Mouse (Mus musculus): Measurements from ENCODE around the gene Cdh4. TPM values are rescaled to one million over a fixed set of nuclear protein-coding genes. Genes with fewer than 3 reads are reported as not detected.

Gene Cdh4
- 1 to 10 TPM; 1.1 TPM for total RNA-seq (2021)
- long read RNA-seq, experiment 1 = 0 reads
- long read RNA-seq, experiment 2, partial matches to known transcripts = 0 of 1 reads
- long read RNA-seq, experiment 2, other reads (novel, unspliced or antisense) = 1 of 1 reads

DNA sequence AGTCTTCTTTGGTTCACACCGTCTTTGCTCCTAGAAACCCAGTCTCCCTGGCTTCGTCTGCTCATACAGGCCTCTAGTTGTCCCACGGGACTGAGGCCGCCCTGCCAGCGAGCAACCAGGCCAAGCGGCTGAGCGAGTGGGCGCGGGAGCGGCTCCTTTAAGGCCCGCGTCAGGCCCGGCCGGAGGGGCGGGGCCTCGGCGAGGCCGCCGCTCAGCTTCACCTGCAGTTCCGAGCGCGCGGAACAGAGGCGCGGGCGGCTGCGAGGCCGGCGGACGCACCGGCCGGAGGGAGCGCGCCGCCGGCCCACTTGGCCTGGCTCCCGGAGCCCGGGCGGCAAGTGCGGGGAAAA lies at the start of gene Cdh4:
Gene Cdh4 (plus strand): TSS at position 241 of the 350 bp plus-strand sequence.
- DNase-seq = peak; percentile 71 to 79
- intact Hi-C loops (cut with DNase I) = loop anchor here (10.0 kb wide), 1 partner anchor 433 kb away; no protein-coding TSS in a partner anchor

DNA sequence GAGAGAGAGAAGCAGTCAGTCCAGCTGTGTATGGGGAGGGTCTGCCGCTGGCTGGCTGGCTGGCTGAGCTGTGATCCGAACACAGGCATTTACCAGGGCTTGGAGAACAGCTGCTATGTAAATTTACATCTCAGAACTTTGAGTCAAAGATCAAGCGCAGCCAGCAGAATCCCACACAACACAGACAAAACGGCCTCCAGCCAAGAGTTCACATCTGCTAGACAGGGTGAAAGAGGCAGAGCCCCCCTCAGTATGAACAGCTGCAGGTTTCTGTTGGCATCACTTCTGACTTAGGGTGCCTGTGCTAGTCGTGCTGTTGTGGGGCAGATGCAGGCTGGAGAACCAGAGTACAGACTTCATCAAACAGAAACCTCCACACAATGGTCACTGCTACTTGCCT lies 46.8 kb upstream of the Cdh4 start:
- intact Hi-C loops (cut with DNase I) = no loop called here
- no peak for DNase-seq

DNA sequence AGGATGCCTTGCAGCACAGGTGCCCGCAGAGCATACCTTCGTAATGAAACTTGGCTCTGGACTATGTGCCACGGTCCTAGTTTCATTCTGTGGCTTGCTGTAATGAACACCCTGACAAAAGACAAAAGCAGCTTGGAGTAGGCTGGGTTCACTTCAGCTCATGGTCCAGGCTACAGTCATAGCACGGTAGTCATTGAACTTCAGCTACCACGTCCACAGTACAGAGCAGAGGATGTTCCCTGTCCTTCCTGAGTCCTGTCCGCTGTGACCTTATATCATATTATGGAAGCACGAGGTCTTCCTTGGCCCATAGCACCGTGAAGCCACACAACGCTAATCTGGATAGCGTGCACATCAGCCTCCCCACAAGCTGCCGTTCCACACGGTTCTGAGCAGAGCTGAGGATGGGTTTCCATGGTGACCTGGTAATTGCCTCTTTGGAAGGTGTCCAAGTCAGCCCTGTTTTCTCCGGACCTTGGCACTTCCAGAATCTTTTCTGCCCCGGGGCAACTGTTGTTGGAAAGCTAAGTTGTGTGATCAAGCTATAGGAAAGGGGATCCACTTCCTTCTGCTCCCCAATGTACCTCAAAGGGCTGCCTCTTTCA lies 42.5 kb upstream of the Cdh4 start:
- DNase-seq = no peak
- intact Hi-C loops (cut with DNase I) = no loop called here

DNA sequence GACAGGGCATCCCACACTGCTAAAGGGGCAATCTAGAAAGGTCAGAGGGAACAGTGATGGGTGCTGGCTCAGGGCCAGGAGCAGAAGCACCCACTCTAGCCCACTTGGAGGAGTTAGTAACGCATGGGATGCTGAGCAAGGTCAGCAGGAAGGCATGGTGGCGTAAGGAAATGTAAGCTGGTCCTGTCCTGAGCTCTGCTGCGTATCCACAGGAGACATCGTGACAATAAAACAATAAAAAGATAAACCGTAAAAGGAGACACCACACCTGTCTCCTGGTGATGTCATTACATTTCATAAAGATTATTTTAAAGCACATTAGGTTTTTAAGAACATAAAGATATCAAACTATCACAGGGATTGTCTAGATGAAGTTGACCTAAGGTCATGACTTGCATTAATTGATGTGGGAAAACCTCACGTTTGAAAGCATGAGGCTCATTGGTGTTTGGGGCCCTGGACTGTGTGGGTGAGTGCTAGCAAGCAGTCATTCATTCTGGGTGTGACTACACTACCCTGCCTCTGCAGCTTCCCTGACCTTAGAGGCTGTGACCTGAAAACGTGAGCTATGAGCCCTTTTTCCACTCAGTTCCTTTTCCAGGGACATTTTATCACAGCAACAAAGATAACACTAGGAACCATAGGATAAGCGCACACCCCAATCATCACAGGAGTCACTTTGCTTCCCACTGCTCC lies 31.2 kb upstream of the Cdh4 start:
- intact Hi-C loops (cut with DNase I) = no loop called here
- DNase-seq = no peak

DNA sequence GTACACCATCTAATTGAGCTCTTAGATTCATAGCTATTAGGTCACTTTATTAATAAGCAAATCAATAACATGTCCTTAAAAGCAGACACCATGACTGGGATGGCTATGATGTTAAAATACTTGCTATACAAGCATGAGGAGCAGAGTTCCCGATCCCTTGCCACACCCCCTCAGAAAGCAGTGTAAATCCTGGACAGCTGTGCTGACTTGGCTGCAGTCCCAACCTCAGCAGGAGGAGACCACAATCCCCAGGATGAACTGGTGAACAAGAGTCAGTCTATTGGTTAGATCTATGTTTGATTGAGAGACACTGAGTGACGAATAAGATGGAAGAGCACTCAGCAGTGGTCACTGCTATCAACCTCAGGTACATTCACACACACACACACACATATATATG lies 29.3 kb upstream of the Cdh4 start:
- no peak for DNase-seq
- intact Hi-C loops (cut with DNase I) = no loop called here

DNA sequence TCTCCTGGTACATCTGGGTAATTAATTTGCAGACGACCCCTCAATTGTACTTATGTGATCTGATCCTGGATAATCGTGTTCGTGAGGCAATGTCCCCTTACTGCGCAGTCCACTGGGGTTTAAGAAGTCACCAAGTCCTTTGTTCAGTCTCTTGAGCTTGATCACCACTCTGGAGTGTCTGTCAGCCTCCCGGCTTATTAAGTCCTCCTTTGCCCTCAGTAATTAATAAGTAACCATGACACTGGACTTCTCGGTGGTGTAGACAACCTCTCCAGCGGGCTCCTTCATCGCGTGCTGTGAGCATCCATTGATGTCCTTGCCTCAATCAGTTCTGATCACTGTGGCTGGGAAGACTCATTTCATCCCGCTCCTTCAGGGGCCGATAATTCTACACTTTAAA lies 28.0 kb upstream of the Cdh4 start:
- intact Hi-C loops (cut with DNase I) = no loop called here

DNA sequence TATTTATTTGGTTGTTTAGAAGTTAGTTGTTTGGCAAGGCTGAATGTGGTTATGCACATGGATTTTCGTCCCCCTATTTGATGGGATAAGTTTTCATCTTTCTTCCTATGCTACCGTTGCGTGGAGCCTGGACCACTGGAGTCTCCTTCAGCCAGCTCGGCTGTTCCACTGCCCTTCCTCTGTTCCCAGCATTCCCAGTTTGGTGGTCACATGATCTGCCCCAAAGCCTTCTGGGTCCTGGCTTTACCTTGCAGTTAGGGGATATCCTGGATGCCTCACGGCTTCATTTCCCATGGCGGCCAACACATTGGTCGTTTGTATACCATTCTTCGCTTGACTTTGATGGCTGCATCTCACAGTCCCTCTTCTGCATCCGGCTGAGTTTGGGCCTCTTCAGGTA lies 27.5 kb upstream of the Cdh4 start:
- DNase-seq = no peak
- intact Hi-C loops (cut with DNase I) = no loop called here

More for the DNA sequence above, 28.0 kb upstream of the Cdh4 start:
- DNase-seq = no peak

DNA sequence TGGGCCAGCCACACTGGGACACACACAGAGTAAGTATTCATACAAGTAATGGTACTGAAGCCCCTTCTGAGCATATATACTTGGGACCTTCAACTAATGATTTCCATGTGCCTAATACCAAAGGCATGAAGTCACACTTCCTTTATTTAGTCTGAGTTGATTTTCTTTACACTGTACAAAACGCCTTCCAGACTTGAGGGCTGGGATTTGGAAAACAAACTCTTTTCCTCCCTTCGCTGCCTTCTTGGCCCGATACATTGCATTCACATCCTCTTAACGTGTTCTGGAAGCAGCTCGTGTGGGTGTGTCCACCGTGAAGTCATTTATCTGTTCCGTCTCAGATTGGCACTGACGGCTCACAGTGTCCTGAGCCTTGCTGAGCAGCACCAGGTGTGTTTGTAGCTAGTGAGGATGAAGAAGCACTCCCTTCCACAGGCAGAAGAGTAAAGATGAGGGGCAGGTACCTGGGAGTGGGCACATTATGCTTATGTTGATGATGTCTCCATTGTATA lies 26.3 kb upstream of the Cdh4 start:
- intact Hi-C loops (cut with DNase I) = no loop called here
- no peak for DNase-seq

DNA sequence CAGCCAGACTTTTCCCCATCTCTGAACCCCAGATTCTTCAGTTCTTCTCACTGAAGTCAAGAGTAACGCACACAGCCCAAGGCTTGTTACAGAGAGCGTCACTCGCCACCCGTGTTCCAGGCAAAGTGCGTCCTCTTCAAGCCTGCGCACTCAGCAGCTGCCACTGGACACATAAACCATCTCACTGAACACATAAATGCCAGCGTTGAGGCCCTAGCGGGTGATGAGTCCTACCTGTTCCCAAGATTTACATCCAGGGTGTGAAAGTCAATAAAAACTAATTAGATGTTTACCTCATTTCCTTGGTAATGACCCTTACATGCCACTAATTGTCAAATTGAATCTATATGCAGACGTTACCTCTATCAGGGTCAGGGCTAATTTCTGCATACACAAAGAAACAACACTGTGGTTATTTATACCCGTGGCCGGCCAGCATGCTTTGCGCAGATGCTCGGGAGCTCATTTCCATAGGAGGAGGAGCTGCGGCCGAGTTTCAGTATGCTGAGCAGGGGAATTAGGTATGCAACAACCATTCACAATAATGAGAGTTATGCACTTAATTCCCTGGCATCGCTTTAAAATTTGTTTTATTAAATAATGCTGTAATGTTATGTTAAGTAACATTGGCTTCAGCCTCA lies 25.5 kb upstream of the Cdh4 start:
- DNase-seq = no peak
- intact Hi-C loops (cut with DNase I) = no loop called here

DNA sequence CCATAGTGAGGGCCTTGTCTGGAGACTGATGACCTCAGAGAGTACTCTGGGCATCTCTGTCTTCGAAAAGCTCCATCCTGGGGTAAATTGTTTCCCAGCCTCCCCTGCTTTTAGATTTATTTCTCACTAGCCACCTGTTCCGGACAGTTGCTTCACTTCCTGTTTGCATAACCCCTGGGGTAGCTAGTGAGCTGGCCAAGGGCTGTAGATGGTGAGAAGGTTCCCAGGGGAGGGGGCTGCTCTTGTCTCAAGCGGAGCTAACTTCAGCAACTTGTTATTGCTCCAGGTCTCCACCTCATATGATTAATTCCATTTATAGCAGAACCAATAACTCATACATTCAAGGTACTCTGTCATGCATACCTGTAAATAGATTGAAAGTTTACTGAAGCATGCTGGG lies 16.6 kb upstream of the Cdh4 start:
- intact Hi-C loops (cut with DNase I) = no loop called here

DNA sequence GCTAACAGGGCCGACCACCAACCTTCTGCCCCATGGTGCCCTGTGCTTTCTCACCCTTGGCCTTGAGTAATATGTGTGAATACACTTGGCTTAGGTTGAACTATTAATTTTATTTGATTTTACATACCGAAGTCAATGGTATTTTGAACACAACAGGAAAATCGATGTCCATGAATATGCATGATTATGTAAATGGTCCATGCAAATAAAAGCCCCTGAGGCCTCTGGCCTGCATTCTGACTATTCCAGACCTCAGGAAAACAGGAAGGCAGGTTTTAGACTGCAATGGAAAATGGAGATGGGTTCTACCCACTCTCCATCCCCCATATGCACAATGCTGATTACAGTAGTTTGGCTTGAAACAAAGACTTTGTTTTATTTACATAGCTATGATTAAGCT lies 13.3 kb upstream of the Cdh4 start:
- intact Hi-C loops (cut with DNase I) = no loop called here
- DNase-seq = no peak

More for the DNA sequence above, 16.6 kb upstream of the Cdh4 start:
- DNase-seq = no peak

DNA sequence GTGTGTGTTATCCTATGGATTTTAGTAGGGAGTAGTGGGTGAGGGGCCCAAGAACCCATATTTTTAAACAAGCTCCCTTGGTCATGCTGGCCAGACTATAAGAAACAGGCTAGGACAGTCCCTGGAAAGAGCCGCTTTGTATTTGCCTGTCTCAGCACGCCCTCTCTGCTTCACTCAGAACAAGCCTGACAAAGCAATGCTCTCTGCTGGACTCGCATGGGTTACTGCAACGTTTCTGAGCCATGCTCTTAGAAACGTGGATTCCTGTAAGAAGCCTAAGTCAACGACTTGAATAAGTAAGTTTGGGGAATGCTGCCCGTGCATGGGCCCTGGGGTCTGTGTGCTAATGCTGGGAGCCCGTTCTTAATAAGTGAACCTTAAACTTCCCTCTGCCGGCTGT lies 2.1 kb upstream of the Cdh4 start:
- intact Hi-C loops (cut with DNase I) = loop anchor here (10.0 kb wide), 1 partner anchor 435 kb away; no protein-coding TSS in a partner anchor

DNA sequence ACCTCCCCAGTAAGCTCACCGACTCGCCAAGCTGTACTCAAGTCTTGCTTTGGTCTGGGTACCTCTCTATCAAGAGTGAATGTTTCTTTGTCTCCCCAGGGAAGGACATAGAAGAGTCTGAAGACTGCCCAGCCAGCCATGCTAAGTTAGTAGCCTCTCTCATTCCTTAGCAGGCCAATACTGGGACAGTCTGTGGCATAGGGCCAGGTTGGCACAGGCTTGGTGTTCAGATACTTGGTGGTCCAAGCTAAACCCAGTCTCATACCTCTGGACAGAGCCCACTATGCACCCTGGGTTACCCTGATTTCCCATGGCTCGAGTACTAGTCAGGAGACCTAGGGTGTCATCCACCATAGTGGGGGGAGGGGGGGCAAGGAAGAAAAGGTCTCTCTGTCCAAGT lies 1.1 kb upstream of the Cdh4 start:
- intact Hi-C loops (cut with DNase I) = loop anchor here (10.0 kb wide), 1 partner anchor 434 kb away; no protein-coding TSS in a partner anchor

More for the DNA sequence above, 2.1 kb upstream of the Cdh4 start:
- no peak for DNase-seq

DNA sequence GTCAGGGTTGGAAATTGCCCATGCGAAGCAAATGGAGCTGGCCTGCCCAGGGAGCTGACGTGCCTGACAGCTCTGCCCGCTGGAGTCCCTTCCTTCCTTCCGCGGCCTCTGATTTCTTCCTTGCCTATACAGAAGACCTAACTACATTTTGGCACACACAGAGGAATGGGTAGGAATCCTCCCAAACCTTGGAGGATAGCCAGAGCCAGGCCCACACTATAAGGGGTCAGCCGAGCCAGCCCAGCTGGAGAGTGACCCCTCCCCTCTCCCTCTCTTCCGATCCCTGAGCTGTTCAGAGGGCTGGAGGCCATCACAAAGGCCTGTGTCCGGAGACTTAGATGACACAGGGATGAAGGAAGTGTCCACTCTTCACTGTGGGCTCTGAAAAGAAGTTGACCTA lies 514 bp upstream of the Cdh4 start:
- peak in 1 of 2 experiments; percentile 3 for DNase-seq
- intact Hi-C loops (cut with DNase I) = loop anchor here (10.0 kb wide), 1 partner anchor 433 kb away; no protein-coding TSS in a partner anchor

More for the DNA sequence above, 1.1 kb upstream of the Cdh4 start:
- no peak for DNase-seq

DNA sequence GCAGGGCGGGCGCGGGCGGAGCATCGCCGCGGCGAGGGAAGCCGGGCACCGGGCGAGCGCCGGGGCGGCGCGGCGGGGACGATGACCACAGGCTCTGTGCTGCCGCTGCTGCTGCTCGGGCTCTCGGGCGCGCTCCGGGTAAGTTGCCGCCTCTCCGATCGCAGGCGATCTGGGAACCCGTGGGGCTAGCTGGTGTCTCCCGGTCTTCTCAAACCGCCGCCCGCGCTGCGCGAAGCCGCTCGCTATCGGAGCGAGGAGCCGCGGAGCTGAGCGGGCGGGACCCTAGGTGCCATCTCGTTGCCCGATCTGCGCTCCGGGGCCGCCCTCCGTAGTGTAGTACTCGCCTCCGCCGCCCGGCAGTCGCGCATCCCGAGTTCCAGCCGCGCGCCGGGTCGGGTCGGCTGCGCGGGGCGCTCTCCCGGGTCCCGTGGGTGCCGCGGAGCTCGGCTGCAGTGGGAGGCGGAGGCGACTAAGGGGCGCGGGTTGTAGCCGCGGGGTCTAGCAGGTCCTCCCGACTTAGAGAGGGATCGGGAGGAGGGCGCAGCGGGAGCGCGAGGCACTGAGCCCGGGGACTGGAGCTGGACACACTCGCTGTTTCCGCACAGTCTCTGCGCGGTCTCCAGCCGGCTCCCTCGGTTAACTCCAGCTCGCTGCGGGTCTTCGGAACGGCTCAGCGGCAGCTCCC lies 452 bp downstream of the Cdh4 start:
- peak in 1 of 2 experiments; percentile 40 for DNase-seq
- intact Hi-C loops (cut with DNase I) = loop anchor here (10.0 kb wide), 1 partner anchor 432 kb away; no protein-coding TSS in a partner anchor

DNA sequence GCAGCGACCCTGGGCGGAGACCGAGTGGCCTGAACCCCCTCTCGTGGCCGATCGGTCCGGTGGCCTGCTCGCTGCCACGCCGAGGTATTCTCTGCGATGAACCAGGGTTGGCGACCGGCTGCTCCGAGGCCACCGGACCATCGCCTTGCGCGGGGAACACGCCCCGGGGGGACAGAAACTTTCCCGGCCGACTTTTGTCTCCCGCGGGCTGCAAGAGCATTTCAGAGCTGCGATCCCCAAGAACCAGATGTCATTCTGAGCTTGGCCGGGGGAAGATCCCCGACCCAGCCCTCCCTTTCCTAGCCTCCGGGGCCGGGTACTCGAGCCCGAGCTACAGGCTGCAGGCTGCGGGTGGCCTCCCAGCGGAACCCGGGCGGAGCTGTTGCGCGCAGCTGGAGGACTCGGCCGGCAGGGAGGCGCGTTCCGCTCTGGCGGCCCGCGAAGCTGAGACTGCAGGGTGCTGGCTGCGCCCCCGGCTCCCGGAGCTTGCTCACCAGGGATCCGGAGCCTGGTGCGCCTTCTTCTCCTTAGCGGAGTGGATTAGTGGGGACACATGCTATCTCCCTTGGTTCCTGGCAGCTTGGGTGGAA lies 1.1 kb downstream of the Cdh4 start:
- intact Hi-C loops (cut with DNase I) = loop anchor here (10.0 kb wide), 1 partner anchor 431 kb away; no protein-coding TSS in a partner anchor
- DNase-seq = peak; percentile 46 to 48

DNA sequence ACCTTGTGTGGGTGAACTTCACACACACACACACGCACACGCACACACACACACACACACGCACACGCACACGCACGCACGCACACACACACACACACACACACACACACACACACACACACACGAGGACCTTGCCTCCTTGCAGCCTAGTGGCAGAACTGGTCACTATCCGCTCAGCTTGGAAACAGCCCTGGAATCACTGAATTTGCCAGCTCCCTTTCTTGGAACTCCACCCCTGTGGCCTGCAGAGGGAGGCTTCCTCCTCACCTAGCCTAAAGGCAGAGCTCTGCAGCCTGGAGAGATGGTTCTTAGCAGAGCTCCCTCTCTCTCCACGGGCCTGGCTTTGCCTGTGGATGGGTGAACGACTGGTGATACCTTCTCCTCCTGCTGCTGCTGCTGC lies 1.7 kb downstream of the Cdh4 start:
- intact Hi-C loops (cut with DNase I) = loop anchor here (10.0 kb wide), 1 partner anchor 431 kb away; no protein-coding TSS in a partner anchor
- no peak for DNase-seq

DNA sequence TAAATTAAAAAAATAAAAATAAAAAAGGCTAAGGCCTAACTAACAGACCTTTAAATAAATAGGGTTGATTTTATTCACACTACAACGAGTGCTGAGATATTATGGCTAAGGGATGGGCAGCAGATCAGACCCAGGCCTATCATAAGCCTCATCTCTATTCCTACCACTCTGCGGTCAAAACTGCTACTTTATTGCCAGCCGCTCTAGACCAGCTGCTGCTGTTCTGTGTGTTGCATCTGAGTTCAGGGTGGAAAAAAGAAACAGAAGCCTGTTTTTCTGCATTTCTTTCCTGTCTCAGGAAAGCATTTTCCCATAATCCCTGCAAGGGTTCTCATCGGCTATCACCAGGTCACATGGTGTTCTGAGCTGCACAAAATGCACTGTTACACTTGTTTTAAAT lies 6.0 kb downstream of the Cdh4 start:
- no peak for DNase-seq
- intact Hi-C loops (cut with DNase I) = loop anchor here (10.0 kb wide), 1 partner anchor 427 kb away; no protein-coding TSS in a partner anchor

DNA sequence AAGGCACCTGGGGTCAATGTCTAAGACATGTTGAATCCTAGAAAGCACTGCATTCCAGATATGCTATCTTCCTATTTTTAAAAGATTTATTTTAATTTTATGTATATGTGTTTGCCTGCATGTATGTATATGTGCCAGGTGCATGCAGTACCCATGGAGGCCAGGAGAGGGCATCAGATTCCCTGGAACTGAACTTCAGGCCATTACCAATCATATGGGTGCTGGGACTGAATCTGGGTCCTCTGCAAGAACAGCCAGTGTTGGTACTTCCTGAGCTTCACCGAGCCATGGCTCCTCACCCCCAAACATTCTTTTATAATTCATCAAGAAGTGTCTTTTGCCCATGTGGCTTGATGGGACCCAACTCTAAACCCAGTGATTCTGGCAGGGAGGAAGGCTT lies 6.8 kb downstream of the Cdh4 start:
- DNase-seq = no peak
- intact Hi-C loops (cut with DNase I) = loop anchor here (10.0 kb wide), 1 partner anchor 426 kb away; no protein-coding TSS in a partner anchor

DNA sequence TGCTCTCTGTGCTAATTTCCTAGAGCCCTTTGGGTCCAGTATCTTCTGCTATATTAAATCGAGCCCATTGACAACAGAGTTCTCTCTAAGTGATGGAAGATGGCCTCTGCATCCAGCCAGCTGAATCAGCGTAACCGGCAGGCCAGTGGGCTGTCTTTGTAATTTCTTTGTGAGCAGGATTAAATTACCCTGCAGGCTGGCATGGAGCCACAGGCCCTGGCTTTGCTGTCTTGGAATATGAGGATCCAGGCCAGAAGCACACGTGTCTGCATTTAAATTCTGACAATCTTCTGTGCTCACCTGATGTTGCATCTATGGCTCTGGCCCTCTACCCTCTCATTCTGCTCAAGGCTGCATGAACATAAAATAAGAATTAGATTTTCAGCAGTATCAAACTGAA lies 17.0 kb downstream of the Cdh4 start:
- intact Hi-C loops (cut with DNase I) = no loop called here

More for the DNA sequence above, 17.0 kb downstream of the Cdh4 start:
- no peak for DNase-seq

Measured in heart, postnatal 14 days (tissue).